Mouse (Mus musculus) adrenal gland, adult 2 months (tissue): ENCODE results near the gene Gm28510. TPM values are rescaled to one million over a fixed set of nuclear protein-coding genes. Genes with fewer than 3 reads are reported as not detected.
"Not testable (repeated sequence)": the region's sequence is repeated elsewhere in the genome, so short reads cannot be mapped to it uniquely, and the experiment has no call there.

Experiments
- DNase-seq: peaks from one replicate; pipeline ENCODE4 v3.0.0; 2021
- long read RNA-seq: library from polyadenylated mRNA; stranded (forward); transcript quantifications from one replicate; pipeline ENCODE4 v2.0.0, GENCODE M21; 2021
- polyA plus RNA-seq: library from polyadenylated mRNA; depleted of rRNA; stranded (reverse); fragments of >200 nt; gene quantifications from 2 replicates; pipeline ENCODE4 v1.2.3, GENCODE M21; 2012; rRNA removed
- total RNA-seq, 2 experiments: library from RNA; stranded (reverse); gene quantifications; 2 replicates each; pipeline ENCODE4 v1.2.3; 2021

Gm28510 gene
- total RNA-seq = not detected
- not detected in 2 replicates for polyA plus RNA-seq
- long read RNA-seq = 0 reads

DNA sequence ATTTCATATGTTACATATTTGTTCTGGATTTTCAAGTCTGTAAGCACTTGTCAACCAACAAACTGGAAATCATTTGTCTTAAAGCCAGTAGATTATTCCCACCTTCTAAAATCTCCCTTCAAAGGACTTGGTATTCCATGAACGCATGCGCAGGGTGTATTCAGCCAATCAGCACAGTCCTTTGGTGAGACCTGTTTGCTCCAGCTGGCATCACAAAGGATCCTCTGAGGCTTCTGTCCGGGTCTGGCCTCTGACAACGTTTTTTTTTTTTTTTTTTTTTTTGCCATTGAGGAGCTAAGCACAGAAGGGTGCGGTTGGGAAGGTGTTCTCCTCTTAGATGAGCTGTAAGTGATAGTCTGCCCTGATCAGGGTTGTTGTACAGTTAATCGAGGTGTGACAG lies at the start of gene Gm28510:
Gene Gm28510 (plus strand): TSS at position 301 of the 400 bp plus-strand sequence.
- not testable (repeated sequence) for DNase-seq

Other genes starting within 250 kb of the Gm28510 start
- not detected for gene Gm20834, start 88.1 kb upstream of the Gm28510 start, total RNA-seq
- not detected in 2 replicates for gene Gm20834, start 88.1 kb upstream of the Gm28510 start, polyA plus RNA-seq
- not detected for gene Gm20737, start 123.3 kb downstream of the Gm28510 start, total RNA-seq
- not detected in 2 replicates for gene Gm20737, start 123.3 kb downstream of the Gm28510 start, polyA plus RNA-seq
- not detected for gene Gm21775, start 140.7 kb downstream of the Gm28510 start, total RNA-seq
- gene Gm21775, start 140.7 kb downstream of the Gm28510 start, polyA plus RNA-seq = not detected in 2 replicates
- not detected for gene Gm21900, start 203.6 kb downstream of the Gm28510 start, total RNA-seq
- gene Gm21900, start 203.6 kb downstream of the Gm28510 start, polyA plus RNA-seq = not detected in 2 replicates